Mouse (Mus musculus) heart, embryonic 14.5 days (tissue): Measurements from ENCODE around the gene Gm10392. TPM values are rescaled to one million over a fixed set of nuclear protein-coding genes. Genes with fewer than 3 reads are reported as not detected.

Experiments
- ATAC-seq: fragments of 200-750 bp; cut with Nextera tagmentation; 2 replicates; pipeline ENCODE4 v1.8.0; 2017; ENCODE audit warnings: low read depth, moderate TSS enrichment; ENCODE audit not compliant: insufficient number of reproducible peaks, insufficient read depth, low FRiP score
- H3K27ac ChIP-seq, 2 experiments: fragments of 200-500 bp in 1 of 2; fragments of 300-500 bp in 1 of 2; sonication (generic) in 1 of 2; replicated peaks in 1 of 2; 2 replicates each; pipeline ENCODE4 v1.5.1; 2012 to 2014; ENCODE audit warnings: low read depth in 2 of 2, low read length in 2 of 2, control low read depth in 1 of 2, mild to moderate bottlenecking in 1 of 2, mixed read lengths in 1 of 2; ENCODE audit not compliant: control insufficient read depth in 1 of 2, insufficient read depth in 1 of 2
- H3K27me3 ChIP-seq: fragments of 300-500 bp; sonication (generic); 2 replicates; pipeline ENCODE4 v1.6.1; 2014; ENCODE audit warnings: mild to moderate bottlenecking, low read length, control low read depth; ENCODE audit not compliant: control insufficient read depth, insufficient read depth
- H3K36me3 ChIP-seq: fragments of 300-500 bp; sonication (generic); 2 replicates; pipeline ENCODE4 v1.6.1; 2014; ENCODE audit warnings: mild to moderate bottlenecking, control low read depth, low read length, mixed read lengths; ENCODE audit not compliant: control insufficient read depth, insufficient read depth
- H3K4me1 ChIP-seq, 2 experiments: fragments of 200-500 bp in 1 of 2; fragments of 300-500 bp in 1 of 2; sonication (generic) in 1 of 2; 2 replicates each; pipeline ENCODE4 v1.6.1; 2012 to 2014; ENCODE audit warnings: low read length in 2 of 2, control low read depth in 1 of 2, mixed read lengths in 1 of 2; ENCODE audit not compliant: control insufficient read depth in 2 of 2, insufficient read depth in 2 of 2
- H3K4me2 ChIP-seq: fragments of 300-500 bp; sonication (generic); 2 replicates; pipeline ENCODE4 v1.6.1; 2014; ENCODE audit warnings: mild to moderate bottlenecking, low read length
- H3K4me3 ChIP-seq, 2 experiments: fragments of 200-500 bp in 1 of 2; fragments of 300-500 bp in 1 of 2; sonication (generic) in 1 of 2; 2 replicates each; pipeline ENCODE4 v1.5.1; 2012 to 2014; ENCODE audit warnings: low read length in 2 of 2, mild to moderate bottlenecking in 2 of 2, control low read depth in 1 of 2, low read depth in 1 of 2, moderate library complexity in 1 of 2; ENCODE audit not compliant: control insufficient read depth in 1 of 2, insufficient read depth in 1 of 2
- H3K9ac ChIP-seq: fragments of 300-500 bp; sonication (generic); 2 replicates; pipeline ENCODE4 v1.6.1; 2014; ENCODE audit warnings: mild to moderate bottlenecking, low read length
- H3K9me3 ChIP-seq: fragments of 300-500 bp; sonication (generic); 2 replicates; pipeline ENCODE4 v1.6.1; 2016; ENCODE audit warnings: low read length, control low read depth; ENCODE audit not compliant: control insufficient read depth
- WGBS: fragments of 180-500 bp; shearing (Covaris S2); extraction: QIAGEN DNeasy Blood & Tissue Kit; methylation state at CpG from one replicate; pipeline ENCODE4 v1.1.7; 2014; 5-methylcytosine and 5-hydroxymethylcytosine counted together
- polyA plus RNA-seq: library from polyadenylated mRNA; unstranded; fragments of >200 nt; fragmentation: Nextera tagmentation; extraction: Ambion mirVana; gene quantifications from 2 replicates; pipeline ENCODE4 v1.2.1, GENCODE M21; 2014

The Gm10392 gene
- polyA plus RNA-seq, 1 experiment from 2014 or later: not detected

DNA sequence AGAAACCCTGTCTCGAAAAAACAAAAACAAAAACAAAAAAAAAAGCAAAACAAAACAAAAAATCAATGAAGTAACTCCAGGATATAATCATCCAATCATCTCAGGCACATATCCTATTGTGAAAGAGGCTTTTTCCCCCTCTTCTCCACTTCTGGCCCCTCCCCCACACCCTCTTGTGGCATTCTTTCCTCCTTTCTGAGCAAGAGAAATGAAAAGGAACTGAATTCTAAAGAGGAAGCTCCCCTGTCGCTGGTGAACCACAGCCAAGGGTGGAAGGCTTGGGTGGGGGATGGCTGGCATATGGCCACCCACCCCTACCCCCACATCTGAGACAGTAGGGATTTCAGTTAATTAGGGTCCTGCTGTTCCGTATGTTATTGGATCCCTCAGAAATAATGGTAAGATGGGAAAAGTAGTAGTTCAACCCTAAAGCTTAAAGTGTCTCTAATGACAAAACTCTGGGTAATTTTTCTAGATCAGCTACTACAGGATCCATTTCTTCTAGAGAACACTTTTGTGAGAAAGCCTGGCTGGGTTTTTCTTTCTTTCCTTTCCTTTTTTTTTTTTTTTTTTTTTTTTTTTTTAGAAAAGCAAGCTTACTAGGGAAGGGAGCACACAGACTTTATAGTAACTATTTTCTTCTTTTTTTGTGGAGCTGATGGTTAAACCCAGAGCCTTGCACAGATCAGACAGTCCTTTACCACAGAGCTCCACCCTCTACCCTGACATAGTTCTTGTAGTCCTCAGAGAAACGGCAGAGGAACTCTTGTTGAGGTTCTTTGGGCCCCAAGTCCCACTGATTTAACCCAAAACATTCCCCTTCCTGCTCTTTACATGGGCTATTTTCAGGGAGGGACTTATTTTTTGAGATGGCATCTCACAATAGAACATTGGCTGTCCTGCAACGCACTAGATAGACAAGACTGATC lies 1.9 kb upstream of the Gm10392 start:
- Histone ChIP-seq H3K36me3 (no peaks in the 10 kb centered on the region), H3K27ac (no peak overlapping the region), H3K4me3 (no peak overlapping the region), H3K9ac (no peak overlapping the region), H3K4me2 (no peak overlapping the region), H3K4me1 (peaks cover 2 to 3% of the 10 kb centered on the region in 2 experiments; a peak in 2 of 4 replicates), H3K9me3 (no peaks in the 10 kb centered on the region), H3K27me3 (peaks cover 5% of the 10 kb centered on the region)
- ATAC-seq: no peak
- 57% methylated on average over 5 of the region's 5 CpGs for WGBS

DNA sequence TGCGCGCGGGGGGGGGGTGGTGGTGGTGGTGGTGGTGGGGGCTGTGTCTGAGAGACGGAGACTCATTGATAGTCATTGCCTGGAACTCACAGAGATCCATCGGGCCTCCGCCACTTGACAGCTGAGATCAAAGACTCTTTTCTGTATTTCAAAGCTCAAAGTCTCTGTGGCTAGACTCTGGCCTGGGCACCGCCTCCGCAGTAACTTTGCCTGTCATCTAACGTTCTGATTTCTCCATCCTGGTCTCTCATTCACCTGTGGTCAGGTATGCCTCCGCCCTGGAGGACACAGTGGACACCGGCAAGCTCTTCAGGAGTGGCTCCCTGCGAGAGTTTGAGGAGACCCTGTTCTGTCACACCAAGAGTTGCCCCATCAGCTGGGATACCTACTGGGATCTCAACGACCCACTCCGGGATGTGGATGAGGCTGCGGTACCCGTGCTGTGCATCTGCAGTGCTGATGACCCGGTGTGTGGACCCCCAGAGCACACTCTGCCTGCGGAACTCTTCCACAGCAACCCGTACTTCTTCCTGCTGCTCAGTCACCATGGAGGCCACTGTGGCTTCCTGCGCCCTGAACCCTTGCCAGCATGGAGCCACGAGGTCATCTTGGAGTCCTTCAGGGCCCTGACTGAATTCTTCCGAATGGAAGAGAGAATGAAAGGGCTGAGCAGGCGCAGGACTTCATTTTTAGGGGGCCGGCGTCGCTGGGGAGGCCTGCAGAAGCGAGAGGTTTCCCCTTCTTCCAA lies 773 bp downstream of the Gm10392 start:
- H3K9me3 ChIP-seq: no peaks in the 10 kb centered on the region
- H3K4me3 ChIP-seq: no peak overlapping the region
- H3K27ac ChIP-seq: no peak overlapping the region
- peaks cover 8% of the 10 kb centered on the region for H3K27me3 ChIP-seq
- WGBS: 81% methylated on average over 27 of the region's 27 CpGs
- ATAC-seq: no peak
- no peaks in the 10 kb centered on the region for H3K36me3 ChIP-seq
- no peak overlapping the region for H3K4me2 ChIP-seq
- no peak overlapping the region for H3K9ac ChIP-seq
- peaks cover 18 to 21% of the 10 kb centered on the region in 2 experiments for H3K4me1 ChIP-seq

DNA sequence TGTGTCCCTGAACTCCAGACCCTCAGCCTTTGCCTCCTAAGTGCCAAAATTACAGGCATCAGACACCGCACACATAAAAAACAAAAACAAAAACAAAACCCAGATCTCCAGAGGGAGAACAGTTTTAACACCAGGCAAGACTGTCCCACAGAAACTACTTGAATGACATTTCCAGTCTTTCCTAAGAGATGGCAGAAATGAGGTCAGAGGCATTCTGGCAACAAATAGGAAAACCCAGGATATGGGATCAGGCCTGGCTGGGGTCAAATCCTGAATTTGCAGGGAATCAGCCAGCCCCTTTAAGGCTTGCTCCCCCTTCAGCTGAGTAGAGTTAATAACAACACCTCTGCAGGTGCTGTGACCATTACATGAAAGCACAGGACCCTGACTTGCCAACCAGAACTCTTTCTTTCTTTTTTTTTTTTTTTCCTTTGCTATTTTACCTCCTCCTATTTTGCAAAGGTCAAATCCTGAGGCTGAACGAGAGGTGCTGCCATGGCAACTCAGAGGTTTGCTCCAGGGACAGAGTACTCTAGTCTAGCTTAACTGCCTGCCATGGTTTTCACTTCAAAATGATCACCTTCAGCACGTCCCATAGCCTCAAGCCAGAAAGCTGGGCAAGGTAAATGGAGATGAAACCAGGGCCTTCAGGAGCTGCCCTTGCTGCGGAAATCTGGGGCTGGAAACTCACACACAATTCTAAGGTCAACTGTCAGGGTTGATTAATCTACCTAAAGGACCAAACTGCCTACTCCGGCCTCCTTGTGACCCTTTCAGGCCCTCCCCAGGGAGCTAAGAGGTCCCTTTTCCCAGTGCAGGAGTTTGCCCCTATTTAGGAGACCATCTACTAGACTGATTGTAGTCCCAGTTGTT lies 2.2 kb downstream of the Gm10392 start:
- Histone ChIP-seq H3K4me1 (peaks cover 21 to 27% of the 10 kb centered on the region in 2 experiments), H3K27ac (no peak overlapping the region), H3K4me3 (no peak overlapping the region), H3K9ac (no peak overlapping the region), H3K4me2 (peak overlapping the region; percentile 98; the same call in 1 of the 2 replicates), H3K9me3 (no peaks in the 10 kb centered on the region), H3K36me3 (no peaks in the 10 kb centered on the region), H3K27me3 (peaks cover 8% of the 10 kb centered on the region)
- WGBS: 89% methylated on average over 5 of the region's 5 CpGs
- no peak for ATAC-seq

DNA sequence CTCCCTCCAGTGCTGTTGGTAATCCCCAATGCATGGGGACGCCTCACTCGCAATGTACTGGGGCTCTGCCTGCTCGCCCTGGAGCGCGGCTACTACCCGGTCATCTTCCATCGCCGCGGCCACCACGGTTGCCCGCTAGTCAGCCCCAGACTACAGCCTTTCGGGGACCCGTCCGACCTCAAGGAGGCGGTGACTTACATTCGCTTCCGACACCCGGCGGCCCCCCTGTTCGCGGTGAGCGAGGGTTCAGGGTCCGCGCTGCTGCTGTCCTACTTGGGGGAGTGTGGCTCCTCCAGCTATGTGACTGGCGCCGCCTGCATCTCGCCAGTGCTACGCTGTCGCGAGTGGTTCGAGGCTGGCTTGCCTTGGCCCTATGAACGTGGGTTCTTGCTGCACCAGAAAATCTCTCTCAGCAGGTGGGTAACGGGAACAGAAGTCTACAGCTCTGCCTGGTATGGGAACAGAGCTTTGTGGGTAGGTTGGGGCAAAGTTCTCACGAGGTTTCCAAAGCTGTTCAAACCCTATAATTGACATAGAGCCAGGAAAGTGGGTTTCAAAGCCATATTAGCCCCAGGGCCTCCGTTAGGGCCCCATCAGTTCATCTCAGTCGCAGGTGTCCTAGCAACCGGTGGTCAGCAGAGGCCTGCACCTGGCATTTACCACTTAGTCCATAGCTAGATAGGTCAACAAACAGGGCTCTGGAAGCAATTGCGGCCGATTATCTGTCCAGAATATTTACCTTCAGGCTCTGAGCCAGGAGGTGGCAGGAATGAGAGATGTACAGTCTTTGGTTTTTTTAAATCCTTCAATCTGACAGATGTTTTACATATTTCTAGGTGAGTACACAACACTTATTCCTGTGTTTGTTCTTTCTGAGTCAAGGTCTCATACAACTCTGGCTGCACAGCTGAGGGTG lies 3.1 kb downstream of the Gm10392 start, which contains the start of gene Trp53i13:
TSS of gene Trp53i13 (minus strand) at position 344 of the 916 bp plus-strand sequence.
- H3K4me1 ChIP-seq: peaks cover 21 to 29% of the 10 kb centered on the region in 2 experiments
- H3K9ac ChIP-seq: peak within 1 kb of the TSS; percentile 70
- H3K9me3 ChIP-seq: no peaks in the 10 kb centered on the region
- WGBS: 11% methylated on average over 39 of the region's 39 CpGs
- no peaks in the 10 kb centered on the region for H3K36me3 ChIP-seq
- peak within 1 kb of the TSS; percentile 98 for H3K4me2 ChIP-seq
- peak within 1 kb of the TSS; percentile 52 to 56 for H3K4me3 ChIP-seq
- peaks cover 8% of the 10 kb centered on the region for H3K27me3 ChIP-seq
- no peak for ATAC-seq
- H3K27ac ChIP-seq: peak within 1 kb of the TSS in 1 of 2 experiments; percentile 63; a peak in 1 of 4 replicates

DNA sequence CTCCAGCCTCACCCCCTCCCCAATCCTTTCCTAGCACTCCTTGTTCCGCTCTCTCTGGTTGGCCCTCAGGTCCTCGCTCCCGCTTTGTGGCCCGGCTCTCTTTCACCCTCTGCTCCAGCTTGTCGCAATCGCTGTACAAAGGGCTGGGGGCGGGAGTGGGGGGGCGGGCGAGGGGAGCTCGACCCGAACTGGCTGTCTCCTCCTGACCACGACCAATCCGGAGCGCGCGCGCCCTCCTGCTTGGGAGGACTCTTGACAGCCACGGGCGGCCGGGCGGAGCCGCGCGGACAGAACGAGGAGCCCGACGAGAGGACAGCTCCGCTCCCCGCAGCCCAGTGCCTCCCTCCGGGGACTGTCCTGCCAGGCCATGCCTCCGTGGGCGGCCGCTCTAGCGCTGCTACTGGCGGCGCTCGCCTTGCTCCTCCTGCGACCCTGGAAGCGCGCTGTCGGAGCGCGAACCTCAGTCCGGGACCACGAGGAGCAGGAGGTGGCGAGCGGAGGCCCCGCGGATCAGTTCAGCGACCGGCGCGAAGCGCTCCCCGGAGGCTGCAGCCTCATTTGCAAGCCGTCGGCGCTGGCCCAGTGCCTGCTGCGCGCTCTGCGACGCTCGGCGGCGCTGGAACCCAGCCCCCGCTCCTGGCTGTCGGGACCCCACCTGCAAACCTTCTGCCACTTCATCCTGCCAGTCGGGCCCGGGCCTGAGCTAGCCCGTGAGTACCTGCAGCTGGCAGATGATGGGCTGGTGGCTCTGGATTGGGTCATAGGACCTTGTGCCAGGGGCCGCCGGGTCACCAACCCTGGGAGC lies 4.0 kb downstream of the Gm10392 start, which contains the start of gene Abhd15:
TSS of gene Abhd15 (plus strand) at position 290 of the 805 bp plus-strand sequence.
- peak; percentile 47 for ATAC-seq
- H3K4me3 ChIP-seq: peak within 1 kb of the TSS; percentile 81 to 82
- H3K9me3 ChIP-seq: no peaks in the 10 kb centered on the region
- peak within 1 kb of the TSS; percentile 7 to 63; a peak in 3 of 4 replicates for H3K27ac ChIP-seq
- H3K9ac ChIP-seq: peak within 1 kb of the TSS; percentile 70
- H3K4me1 ChIP-seq: peaks cover 21 to 29% of the 10 kb centered on the region in 2 experiments
- under 1% methylated on average over 68 of the region's 72 CpGs for WGBS
- peak within 1 kb of the TSS; percentile 98 for H3K4me2 ChIP-seq
- H3K27me3 ChIP-seq: peaks cover 8% of the 10 kb centered on the region
- H3K36me3 ChIP-seq: no peaks in the 10 kb centered on the region

DNA sequence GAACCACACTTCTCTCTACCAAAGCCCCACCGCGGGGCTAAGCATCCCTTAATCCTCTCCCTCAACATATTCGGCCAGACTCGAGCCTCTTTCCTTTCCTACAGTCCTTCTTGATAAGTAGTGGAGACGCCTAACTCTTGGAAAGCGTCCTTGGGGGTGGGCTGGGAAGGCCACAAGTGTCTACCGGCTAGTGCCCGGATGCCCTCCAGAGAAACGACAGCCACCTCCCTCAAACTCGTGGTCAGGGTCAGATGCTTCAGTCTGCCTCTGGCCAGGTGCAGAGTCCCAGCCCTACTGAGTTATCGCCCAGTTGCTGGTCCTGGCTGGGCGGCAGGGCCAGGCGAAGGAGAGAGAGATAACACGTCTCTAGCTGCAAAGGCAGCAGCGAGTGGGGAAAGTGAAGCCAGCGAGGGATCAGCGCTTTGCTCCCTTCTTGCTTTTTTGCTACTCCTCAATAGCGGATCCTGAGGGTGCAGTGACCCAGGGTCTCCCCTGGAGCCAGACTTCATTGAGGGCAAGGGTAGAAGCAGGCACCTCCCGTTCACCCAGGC lies 4.6 kb downstream of the Gm10392 start:
- WGBS: 2% methylated on average over 19 of the region's 19 CpGs
- ATAC-seq: no peak
- peak overlapping the region; percentile 52 to 56 for H3K4me3 ChIP-seq

More for the DNA sequence above, 4.6 kb downstream of the Gm10392 start:
- Histone ChIP-seq H3K27ac (peak overlapping the region; percentile 7 to 63; a peak in 2 of 4 replicates), H3K9ac (peak overlapping the region; percentile 70), H3K4me2 (peak overlapping the region; percentile 98), H3K4me1 (peaks cover 21 to 29% of the 10 kb centered on the region in 2 experiments), H3K27me3 (peaks cover 8% of the 10 kb centered on the region), H3K36me3 (no peaks in the 10 kb centered on the region), H3K9me3 (no peaks in the 10 kb centered on the region)
